Mouse (Mus musculus) urinary bladder, postnatal 14 days (tissue): ENCODE results near the gene Lenep.
"Not testable (repeated sequence)": the region's sequence is repeated elsewhere in the genome, so short reads cannot be mapped to it uniquely, and the experiment has no call there.

Experiments used
- DNase-seq: peaks from one replicate; pipeline ENCODE4 v3.0.0; 2021; ENCODE audit warnings: low spot score

Gene Lenep

DNA sequence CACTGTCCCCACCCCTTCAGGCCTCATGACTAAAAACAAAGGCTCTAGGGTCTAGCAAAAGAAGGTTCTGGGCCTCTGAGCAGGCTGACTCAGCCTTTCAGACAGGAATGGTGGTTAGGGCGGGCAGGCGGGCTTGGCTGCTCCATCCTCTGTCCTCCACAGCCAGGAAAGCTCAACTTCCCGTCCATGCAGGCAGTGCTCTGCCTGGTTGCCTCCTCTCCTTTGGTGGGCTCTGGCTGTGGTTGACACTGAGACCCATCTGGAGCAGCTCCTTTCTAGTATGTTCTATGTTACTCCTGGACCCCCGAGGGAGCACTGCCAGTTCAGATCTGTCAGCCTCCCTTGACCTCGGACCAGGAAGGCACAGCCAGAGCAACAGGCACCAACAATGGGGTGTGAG is at the start of gene Lenep:
Gene Lenep (minus strand): TSS at position 101 of the 400 bp plus-strand sequence.
- no peak for DNase-seq

- DNase-seq = no peak
Observed at GRCm38 (mm10) chr3:89451916-89452315, 49.3 kb upstream of the Lenep start.

DNA sequence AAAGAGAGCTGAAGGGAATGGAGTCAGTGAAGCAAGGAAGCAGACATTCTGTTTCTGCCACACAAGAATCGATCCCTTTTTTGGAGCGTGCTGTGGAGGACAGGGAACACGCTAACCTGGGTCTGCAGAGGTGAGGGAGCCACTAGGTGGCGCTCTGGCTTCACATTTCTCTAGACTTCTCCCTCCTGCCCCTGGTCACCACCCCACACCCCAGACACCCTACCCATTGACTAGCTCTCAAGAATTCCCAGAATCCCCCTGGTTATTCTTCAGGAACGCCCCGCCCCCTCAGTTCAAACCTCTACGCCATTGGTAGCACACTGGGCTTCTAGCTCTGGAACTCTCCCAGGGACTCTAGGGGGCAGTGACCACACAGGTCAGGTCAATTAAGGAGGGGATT is 46.9 kb upstream of the Lenep start:
- peak; percentile 74 for DNase-seq

- DNase-seq = peak; percentile 52
Observed at GRCm38 (mm10) chr3:89448720-89449537, 46.3 kb upstream of the Lenep start.

- DNase-seq = no peak
Observed at GRCm38 (mm10) chr3:89440691-89441090, 38.1 kb upstream of the Lenep start.

DNA sequence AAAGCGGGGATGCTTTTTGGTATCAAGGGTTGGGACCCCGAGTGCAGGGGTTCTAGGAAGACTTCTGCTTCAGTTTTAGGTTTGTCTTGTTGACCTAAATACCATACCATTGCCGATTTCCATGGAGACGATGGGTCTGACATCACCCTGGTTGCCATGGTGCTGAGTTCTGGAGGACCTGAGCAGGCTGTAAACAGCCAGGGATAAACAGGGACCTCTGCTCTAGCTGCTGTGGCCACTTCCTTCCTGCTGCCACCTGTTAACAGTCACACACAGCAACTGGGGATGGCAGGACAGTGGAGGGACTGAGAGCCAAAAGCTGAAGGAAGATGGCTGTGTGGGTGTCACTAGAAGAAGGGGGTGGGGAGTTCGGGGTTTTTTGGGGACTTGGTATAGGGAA is 34.7 kb upstream of the Lenep start:
- DNase-seq = no peak

DNA sequence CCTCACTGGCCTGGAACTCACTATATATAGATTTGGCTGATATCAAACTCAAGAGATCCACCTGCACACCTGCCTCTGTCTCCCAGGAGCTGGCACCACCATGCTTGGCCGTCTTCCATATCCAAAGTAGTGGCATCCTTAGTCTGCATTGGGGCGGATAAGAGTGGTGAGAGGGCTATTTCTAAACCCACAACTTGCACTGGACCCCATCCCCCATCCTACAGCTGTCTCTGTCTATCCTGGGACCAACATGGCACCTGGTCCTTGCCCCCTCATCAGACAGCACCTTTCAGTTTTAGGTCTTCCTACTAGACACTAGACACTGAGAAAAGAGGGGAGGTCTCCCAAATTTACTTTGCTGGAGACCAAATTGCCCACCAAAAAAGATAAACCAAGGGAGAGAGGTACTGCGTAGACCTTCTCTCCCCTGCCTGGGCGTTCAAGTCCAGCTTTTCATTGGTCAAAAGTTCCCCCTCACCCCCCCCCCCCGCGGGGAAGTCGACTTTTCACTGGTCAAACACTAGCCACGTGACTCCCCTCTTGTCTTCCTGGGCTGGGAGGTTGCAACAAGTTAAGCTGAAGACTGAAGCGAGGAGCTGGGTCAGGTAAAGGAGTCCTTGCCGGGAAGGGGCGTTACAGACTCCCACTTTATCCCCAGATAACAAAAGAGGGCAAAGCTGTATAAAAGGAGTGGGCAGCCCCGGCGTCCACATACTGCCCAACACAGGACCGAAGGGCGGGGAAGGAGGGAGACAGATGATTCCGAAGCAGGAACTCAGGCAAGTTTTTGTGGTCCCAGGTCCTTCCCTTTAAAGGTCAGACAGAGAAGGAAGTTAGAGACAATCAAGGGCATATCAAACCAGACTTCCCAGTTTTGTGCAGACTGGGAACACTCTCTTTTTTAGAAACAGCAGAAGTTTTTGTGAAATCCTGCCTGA is 33.9 kb upstream of the Lenep start, which contains the start of gene Pbxip1:
Gene Pbxip1 (plus strand): TSS at position 531 of the 938 bp plus-strand sequence.
- peak; percentile 66 for DNase-seq

GRCm38 (mm10) chr3:89435041-89435440 is 32.4 kb upstream of the Lenep start:
- DNase-seq = no peak

GRCm38 (mm10) chr3:89434532-89434931 is 31.9 kb upstream of the Lenep start:
- no peak for DNase-seq

- DNase-seq = no peak
Observed at GRCm38 (mm10) chr3:89432606-89433005, 30.0 kb upstream of the Lenep start.

DNA sequence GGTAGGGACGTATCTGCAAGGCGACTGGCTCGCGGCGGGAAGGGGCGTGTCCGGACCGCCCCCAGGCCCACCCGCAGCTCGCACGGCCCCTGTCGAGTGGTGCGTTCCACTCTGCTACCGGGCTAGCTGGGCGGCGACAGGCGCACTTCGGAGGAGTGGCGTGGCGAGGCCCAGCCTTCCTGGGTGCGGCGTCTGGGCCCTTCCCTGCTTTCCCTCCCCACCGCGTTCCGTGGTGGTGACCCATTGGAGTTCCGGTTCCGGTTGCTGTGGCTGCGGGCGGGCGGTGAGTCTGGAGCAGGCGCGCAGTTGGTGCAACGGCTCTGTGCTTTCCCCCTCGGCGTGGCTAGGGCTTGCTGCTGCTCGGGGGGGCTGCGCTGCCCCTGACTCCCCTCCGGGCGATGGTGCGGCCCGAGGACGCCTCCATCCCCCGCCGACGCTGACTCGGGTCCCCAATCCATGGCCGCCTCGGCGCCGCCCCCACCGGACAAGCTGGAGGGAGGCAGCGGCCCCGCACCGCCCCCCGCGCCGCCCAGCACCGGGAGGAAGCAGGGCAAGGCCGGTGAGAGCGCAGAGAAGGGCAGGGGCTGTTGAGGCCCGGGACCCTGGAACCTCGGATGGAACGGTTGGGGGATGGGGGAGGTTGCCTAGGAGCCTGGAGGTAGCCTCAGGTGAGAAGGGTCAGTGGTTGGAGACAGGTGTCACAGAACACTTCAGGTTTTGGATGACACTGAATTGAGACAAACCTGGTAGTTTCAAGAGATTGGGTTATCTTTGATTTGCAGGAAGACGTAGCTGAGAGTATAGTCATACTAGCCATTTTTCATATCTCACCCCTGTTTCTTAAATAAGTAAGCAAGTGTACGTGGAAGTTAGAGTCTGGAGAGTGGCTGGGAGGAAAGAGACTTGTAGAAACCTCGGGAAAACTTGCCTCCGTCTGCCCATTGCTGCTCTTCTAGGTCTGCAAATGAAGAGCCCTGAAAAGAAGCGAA is 27.9 kb upstream of the Lenep start, which contains the start of gene Pygo2:
Gene Pygo2 (plus strand): TSS at position 44 of the 989 bp plus-strand sequence.
- DNase-seq = peak; percentile 97

DNA sequence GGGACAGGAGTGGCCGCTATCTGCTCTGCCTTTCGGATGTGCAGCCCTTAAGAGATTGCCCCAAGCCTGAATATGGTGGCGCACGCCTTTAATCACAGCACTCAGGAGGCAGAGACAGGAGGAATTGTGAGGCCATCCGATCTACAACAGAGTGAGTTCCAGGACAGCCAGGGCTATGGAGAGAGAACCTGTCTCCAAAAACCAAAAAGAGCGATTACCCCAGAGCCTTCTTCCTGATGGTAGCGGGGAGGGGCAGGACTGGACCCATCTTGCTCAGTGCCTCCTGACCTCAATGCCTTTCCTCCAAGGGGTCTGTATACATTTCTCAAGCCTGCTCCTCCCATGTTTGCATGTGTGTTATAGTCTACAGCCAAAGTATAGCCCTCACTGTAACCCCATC is 26.4 kb upstream of the Lenep start:
- not testable (repeated sequence) for DNase-seq

- no peak for DNase-seq
Observed at GRCm38 (mm10) chr3:89425876-89426275, 23.3 kb upstream of the Lenep start.

- no peak for DNase-seq
Observed at GRCm38 (mm10) chr3:89425141-89425525, 22.5 kb upstream of the Lenep start.

DNA sequence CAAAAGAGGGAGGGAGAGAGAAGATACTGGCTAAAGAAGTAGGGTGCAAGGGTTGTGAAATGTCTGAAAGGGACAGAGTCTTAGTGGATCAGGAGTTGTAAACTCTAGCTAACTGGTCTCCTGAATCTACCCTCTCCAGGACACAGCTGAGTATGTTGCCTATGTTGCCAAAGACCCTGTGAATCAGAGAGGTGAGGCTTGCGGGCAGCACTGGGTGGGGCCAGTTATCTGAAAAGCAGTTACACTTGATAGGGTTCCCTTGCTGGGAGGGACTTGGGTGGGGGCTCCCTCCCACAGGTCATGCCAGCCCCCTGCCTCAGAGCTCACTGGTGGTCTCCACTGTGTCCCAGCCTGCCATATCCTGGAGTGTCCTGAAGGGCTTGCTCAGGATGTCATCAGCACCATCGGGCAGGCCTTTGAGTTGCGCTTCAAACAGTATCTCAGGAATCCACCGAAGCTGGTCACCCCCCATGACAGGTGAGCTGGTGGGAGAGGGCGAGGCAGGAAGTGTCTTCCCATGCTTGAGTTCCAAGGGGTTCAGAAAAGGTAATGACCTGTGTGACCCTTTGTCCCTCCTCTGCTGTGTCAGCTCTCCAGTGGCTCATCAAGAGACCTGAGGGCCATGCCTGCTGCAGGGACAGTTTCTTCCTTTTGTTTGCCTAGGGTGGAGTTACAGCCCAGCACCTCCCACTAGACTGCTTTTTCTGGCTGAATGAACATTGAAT is 22.0 kb upstream of the Lenep start:
- DNase-seq = no peak

- no peak for DNase-seq
Observed at GRCm38 (mm10) chr3:89422556-89423205, 20.1 kb upstream of the Lenep start.

DNA sequence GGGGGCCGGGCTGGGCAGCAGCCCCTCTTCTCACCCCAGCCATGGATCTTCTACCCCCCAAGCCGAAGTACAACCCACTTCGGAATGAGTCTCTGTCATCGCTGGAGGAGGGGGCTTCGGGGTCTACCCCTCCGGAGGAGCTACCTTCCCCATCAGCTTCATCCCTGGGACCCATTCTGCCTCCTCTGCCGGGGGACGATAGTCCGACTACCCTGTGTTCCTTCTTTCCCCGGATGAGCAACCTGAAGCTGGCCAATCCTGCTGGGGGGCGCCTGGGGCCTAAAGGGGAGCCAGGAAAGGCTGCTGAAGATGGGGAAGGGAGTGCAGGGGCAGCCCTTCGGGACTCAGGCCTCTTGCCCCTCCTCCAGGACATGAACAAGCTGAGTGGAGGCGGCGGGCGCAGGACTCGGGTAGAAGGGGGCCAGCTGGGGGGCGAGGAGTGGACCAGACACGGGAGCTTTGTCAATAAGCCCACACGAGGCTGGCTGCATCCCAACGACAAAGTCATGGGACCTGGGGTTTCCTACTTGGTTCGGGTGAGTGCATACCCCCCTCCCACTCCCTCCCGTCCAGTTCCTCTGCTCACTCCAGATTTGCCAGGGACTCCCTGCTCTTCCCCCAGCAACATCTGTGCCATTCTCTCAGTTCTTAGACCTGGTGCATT is 19.3 kb upstream of the Lenep start:
- DNase-seq = peak; percentile 32

DNA sequence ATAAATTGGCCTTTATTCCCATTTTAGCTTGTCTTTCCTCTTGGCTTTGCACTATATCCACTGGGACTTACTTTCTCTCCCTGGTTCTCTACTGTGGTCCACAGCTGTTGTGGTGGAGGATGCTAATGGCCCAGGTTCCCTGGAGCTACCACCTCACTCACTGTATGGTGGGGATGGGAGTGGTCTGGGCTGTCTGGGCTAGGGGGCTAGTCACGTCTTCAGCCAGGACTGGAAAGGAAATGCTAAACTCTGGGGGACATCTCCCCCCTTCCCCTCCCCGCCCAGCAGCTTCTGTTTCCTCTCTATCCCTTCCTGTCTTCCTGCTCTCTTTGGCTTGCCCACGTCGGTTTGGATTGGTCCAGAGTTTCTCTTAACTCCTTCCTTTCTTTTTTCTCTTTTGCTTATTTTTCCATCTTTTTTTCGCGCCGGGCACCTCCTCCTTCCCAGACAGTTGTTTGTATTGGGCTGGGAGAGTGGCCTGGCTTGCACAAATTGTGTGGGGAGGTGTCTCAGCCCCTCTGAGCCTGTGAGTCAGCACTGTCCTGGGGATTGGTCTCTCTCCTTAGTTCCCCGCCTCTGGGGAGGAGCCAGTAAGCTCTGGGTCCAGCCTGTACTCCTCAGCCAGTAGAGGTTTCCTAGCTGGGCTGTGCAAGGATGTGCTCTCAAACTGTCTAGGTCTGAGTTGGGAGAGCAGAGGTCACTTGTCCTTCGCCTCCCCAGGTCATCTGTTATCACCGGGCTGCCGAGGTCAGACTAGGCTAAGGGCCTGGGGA is 18.6 kb upstream of the Lenep start:
- peak; percentile 88 for DNase-seq

GRCm38 (mm10) chr3:89420421-89420820 is 17.8 kb upstream of the Lenep start:
- no peak for DNase-seq
